Mouse (Mus musculus) urinary bladder, postnatal 4 days (tissue): ENCODE measurements around the gene Tgtp1.
"Not testable (repeated sequence)": the region's sequence is repeated elsewhere in the genome, so short reads cannot be mapped to it uniquely, and the experiment has no call there.

Experiments
- DNase-seq, 2 experiments: peaks; one replicate each; pipeline ENCODE4 v3.0.0; 2021 to 2022; ENCODE audit warnings: low spot score in 2 of 2

The Tgtp1 gene

DNA sequence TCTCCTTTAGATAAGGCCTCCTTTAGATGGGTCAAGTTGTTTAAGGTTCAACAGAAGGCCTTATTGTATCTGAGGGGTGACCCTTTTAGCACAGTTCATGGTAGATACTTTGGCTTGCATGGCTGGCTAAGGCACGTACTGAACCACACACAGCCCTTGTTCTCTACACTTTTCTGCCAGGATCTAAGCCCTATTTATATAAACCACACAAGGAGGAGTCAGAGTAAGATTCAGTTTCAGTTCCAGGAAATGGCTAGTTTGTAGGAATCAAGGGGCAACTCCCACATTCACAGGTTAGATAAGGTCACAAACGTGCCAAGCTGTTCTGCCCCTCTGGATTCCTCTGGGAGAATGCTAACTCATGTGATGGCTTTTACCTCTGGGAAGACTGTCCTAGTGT is at the start of gene Tgtp1:
Gene Tgtp1 (minus strand): TSS at position 155 of the 400 bp plus-strand sequence.
- DNase-seq: not testable (repeated sequence)

DNA sequence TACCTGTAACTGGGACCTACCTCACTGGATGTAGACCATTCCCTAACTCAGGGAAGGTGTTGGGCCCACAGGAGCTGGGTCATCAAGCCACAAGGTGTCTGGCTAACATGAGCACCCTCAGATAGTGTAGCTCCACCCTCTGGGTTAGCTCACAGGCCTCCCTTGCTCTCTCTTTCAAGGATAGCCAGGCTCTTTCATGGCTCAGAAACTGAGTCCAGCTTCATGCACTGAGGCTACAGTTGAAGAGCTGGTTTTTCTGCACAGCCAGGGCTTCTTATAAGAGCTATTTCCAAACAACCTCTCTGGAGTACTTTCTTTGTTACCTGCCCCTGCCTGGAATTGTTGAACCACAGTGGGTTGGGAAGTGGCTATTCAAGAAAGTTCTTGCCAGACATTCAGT is 18.1 kb upstream of the Tgtp1 start:
- not testable (repeated sequence) for DNase-seq

DNA sequence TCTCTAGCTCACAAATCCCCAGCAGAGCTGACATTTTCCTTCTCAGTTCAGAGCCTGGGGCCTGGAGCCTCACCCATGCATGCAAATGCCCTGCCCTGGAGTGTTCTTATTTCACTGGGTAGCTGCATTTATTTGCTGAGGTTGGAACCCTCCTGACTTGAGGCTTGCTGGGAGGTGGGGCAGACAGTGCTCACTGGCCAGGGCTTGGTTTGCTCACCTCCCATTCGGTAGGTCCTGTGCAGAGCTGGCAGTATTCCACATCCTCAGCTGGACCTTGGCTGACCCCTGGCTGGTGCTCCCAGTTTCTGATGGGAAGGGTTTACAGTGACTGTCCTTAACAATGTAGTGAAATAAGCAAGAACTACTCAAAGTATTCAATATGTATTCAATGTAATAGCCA is 12.8 kb upstream of the Tgtp1 start:
- DNase-seq: not testable (repeated sequence)

DNA sequence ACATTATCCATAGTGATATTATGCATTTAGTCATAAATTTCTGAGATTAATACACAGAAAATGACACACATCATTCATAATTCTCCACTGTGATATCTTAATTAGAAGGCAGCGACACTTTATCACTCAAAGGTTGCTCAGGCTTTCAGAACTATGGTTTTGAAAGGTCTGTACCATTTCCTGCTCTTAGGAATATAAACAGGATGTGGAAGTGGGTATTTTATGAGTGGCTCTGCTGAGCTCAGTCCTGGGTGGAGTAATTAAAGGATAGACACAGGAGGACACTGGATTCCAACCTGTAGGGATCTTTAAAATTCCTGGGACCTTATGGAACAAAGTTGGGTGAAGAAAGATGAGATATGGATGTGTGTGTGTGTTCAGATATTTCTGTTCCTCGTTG is 12.3 kb upstream of the Tgtp1 start:
- not testable (repeated sequence) for DNase-seq

DNA sequence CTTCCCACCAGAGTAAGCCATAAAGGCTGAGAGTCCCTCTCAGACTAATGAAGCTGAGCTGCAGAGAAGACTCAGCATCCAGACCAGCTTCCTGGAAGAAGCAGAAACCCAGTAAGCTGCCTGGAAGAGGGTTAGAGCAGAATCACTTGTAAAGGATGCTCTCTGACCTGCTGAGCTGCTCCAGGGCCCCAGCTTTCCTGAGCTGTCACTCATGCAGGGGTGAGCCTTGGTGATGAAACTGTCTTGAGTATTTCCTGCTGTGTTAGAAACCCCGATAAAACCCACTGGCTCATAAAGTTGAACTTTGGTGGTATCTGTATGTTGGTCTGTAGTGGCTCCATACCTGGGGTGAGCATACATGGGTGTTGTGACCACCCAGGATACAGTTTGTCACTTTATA is 6.4 kb upstream of the Tgtp1 start:
- not testable (repeated sequence) for DNase-seq

DNA sequence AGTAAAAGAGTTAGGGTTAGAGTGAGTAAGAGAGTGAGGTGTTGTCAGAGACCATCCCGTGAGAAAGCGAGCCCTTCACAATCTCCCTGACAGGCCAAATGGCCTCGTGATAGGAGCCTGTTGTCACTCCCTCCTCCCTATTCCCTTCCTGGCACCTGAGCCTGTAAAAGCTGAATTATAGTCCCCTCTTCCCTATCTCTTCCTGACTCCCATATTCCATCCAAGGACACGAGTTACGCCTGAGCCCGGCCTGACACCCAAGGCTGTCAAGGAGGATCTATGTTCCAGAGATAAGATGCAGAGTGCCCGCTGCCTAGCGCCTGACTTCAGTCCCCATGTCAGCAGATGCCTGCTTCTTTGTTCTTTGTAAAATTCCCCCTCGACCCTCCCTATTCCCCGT is 676 bp downstream of the Tgtp1 start:
- DNase-seq: not testable (repeated sequence)

DNA sequence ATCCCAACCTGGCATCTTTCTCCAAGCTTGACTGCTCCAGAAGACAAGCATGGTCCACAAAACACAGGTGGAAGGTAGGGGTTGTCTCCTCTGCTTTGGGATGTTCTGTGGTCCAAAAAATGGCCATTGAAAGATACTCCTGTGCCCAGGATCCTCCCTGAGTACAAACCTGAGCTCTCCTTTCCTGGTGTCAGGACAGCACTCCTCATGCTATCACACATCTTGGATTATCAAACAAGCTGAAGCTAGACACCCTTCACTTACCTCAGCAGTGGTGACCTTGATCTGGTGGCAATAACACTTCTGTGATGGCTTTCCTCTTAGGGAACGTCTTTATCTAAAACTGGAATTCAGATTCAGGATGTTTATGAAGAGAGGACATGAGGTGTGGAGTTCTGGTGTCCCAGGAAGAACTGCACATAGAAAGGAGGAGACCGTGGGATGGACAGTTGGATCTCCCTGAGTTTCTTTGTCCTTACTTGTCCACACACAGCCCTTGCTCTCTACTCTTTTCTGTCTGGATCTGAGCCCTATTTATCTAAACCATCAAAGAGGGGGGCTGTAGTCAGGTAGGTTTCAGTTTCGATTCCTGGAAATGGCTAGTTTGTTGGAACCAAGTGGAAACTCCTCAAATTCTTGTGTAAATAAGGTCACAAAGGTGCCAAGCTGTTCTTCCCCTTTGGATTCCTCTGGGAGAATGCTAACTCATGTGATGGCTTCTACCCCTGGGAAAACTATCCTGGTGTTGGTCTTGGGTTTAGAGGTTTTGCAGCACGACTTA is 2.0 kb downstream of the Tgtp1 start, which contains the start of gene Gm12185:
Gene Gm12185 (minus strand): TSS at position 487 of the 781 bp plus-strand sequence.
- DNase-seq: not testable (repeated sequence)

DNA sequence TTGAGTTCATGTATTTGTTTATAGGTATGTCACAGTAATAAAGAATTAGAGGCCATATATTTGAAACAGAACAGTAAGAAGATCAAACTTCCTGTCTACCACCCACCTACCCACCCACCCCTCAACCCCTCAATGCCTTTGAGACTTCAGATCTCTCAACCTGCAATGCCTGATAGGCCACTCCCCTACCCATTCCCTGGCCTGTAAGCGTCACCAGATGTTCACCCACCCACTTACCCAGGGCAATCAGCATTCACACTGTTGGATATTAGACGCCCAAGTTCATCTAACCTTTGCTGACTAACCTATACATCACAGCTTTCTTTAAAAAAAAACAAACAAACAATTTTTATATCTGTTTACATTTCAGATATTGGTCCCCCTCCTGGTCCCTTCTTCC is 4.0 kb downstream of the Tgtp1 start:
- DNase-seq: not testable (repeated sequence)

DNA sequence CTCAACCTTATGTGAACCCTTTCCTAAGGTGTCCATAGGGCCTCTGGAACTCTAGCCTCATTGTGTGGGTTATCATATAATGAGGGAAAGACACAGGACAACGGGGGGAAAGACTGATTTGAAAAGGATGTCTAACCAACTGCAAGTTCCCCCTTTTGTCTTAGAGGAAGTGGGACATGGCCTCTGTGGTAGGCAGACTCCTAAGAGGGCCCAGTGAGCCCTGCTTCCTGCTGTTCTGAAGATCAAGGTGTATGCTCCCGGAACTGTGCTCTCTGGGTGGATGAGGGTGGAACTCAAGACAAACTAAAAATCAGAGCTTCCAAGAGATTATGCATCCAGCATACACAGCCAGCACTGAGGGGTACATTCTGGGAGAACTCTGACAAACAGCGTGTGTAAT is 5.8 kb downstream of the Tgtp1 start:
- not testable (repeated sequence) for DNase-seq

DNA sequence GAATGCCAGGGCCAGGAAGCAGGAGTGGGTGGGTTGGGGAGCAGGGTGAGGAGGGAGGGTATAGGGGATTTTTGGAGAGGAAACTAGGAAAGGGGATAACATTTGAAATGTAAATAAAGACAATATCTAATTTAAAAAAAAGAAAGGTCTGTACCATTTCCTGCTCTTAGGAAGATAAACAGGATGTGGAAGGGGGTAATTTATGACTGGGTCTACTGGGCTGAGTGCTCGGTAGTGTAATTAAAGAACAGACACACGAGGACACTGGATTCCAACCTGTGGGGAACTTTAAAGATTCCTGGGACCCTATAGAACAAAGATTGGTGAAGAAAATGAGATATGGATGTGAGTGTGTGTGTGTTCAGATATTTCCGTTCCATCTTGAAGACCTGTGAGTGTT is 11.1 kb downstream of the Tgtp1 start:
- not testable (repeated sequence) for DNase-seq

DNA sequence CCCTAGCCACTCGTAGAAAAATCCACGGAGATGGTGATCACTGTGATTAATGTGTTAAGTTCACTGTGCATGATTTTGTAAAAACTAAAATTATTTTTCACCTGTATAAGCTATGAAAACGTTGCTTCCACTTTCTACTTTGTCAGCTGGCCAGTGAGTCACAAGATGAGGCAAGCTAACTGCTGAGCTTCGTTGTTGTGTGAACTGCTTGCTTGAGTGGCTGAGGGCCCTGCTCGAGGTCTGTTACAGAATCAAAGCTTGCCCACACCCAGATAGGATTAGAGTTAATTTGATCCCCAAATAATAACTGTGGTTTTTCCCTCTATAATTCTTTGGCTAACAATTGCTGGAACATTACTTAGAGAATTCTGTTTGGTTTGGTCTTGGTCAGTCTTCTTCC is 13.9 kb downstream of the Tgtp1 start:
- not testable (repeated sequence) for DNase-seq

DNA sequence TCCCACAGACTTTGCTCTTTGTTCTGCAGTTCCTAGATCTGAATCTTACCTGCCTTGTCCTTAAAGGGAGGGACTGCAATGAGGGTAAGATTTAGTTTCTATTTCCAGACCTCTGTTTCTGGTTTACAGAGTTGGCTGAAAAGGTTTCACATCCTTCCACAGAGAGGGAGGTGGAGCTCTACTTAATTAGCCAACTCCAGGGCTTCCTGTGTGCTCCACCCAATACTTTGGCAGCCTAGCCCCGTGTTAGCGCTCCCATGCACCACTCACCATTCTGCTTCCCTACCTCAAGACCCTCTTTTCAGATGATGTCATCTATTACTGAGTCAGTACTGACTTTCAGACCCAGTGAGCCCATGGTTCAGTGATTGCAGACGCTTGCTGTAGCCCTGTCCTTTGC is 14.7 kb downstream of the Tgtp1 start, which contains the start of gene 9930111J21Rik1:
Gene 9930111J21Rik1 (minus strand): TSS at position 148 of the 400 bp plus-strand sequence.
- not testable (repeated sequence) for DNase-seq

DNA sequence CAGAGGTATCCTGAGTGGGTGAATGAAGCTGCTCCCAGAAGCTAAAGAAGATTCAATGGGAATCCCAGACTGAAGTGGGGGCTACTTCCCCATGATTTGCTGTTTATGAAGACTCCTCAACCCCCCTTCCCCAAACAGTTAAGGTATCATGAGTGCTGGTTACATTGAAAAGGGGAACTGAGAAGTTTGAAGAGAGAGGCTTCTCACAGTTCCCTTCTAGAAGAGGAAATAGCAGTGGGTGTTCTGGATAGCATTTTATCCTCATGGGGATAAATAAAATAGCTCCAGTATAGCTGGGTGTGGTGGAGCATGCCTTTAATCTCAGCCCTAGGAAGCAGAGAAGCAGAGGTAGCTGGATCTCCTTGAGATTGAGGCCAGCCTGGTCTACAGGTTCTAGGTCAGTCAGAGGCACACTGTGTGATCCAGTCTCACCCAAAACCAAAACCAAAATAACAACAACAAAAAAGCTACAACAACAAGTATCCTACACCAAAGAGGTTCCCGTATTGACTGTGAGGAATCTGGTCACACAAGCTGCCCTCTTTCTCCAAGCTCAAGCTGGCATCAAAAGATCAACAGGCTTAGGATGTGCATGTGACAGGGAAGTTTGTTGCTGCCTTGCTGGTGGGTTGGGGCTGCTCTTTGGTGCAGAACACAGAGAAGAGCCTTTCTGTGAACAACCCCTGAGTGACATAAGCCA is 15.6 kb downstream of the Tgtp1 start, which contains the start of gene Olfr56:
Gene Olfr56 (plus strand): TSS at position 650 of the 700 bp plus-strand sequence.
- not testable (repeated sequence) for DNase-seq

DNA sequence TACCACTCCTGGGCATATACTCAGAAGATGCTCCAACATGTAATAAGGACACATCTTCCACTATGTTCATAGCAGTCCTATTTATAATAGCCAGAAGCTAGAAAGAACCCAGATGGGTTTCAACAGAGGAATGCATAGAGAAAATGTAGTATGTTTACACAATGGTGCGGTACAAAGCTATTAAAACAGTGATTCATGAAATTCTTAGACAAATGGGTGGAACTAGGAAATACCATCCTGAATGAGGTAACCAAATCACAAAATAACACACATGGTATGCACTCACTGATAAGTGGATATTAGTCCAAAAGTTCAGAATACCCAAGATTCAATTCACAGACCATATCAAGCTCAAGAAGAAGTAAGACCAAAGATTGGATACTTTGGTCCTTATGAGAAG is 19.3 kb downstream of the Tgtp1 start:
- not testable (repeated sequence) for DNase-seq

DNA sequence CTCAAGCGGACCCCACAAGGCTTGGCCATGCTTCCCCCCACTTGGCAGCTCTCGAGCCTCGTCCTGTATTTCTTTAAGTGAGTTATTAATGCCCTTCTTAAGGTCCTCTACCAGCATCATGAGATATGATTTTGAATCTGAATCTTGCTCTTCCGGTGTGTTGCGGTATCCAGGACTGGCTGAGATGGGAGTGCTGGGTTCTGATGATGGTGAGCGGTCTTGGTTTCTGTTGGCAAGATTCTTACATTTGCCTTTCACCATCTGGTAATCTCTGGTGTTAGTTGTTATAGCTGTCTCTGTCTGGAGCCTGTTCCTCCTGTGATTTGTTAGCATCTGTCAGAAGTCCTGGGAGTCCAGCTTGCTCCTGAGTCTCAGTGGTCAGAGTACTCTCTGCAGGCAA is 47.9 kb downstream of the Tgtp1 start, which contains the start of gene Psme2b:
Gene Psme2b (minus strand): TSS at position 101 of the 400 bp plus-strand sequence.
- DNase-seq: not testable (repeated sequence)

DNA sequence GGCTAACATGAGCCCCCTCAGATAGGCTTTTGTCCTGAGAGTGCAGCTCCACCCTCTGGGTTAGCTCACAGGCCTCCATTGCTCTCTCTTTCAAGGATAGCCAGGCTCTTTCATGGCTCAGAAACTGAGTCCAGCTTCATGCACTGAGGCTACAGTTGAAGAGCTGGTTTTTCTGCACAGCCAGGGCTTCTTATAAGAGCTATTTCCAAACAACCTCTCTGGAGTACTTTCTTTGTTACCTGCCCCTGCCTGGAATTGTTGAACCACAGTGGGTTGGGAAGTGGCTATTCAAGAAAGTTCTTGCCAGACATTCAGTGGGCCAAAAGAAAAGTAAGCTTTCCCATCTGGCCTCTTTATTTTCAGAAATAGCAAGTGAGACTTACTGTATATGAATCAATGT is 54.7 kb downstream of the Tgtp1 start:
- not testable (repeated sequence) for DNase-seq
